Mouse (Mus musculus) bone marrow, adult 2 months (tissue): ENCODE data around the gene Heatr1. TPM values are rescaled to one million over a fixed set of nuclear protein-coding genes. Genes with fewer than 3 reads are reported as not detected.
A peak's percentile ranks its signal among the peaks of the same experiment; 100 is the strongest.

Experiments
- H3K27ac ChIP-seq: fragments of 200-500 bp; 2 replicates; pipeline ENCODE4 v1.5.1; 2012; ENCODE audit warnings: low read depth, mild to moderate bottlenecking, control low read depth, inconsistent platforms, low read length; ENCODE audit not compliant: control insufficient read depth, poor library complexity, insufficient read depth
- H3K4me1 ChIP-seq: fragments of 200-500 bp; 2 replicates; pipeline ENCODE4 v1.6.1; 2011; ENCODE audit warnings: low read length; ENCODE audit not compliant: control insufficient read depth, insufficient read depth
- H3K4me3 ChIP-seq: fragments of 200-500 bp; replicated peaks from 2 replicates; pipeline ENCODE3; 2011; ENCODE audit warnings: mild to moderate bottlenecking, low read depth, low read length, control low read depth; ENCODE audit not compliant: control insufficient read depth
- CTCF ChIP-seq: fragments of 200-500 bp; IDR thresholded peaks from 2 replicates; pipeline ENCODE4 v1.5.1; 2011; ENCODE audit warnings: low read length, control low read depth; ENCODE audit not compliant: control insufficient read depth, insufficient read depth
- POLR2A ChIP-seq: fragments of 200-500 bp; IDR thresholded peaks from 2 replicates; pipeline ENCODE4 v1.6.1; 2011; ENCODE audit warnings: low read depth, mild to moderate bottlenecking, control low read depth, low read length, borderline replicate concordance; ENCODE audit not compliant: control insufficient read depth
- WGBS: fragments of 180-500 bp; shearing (Covaris S2); methylation state at CpG from one replicate; pipeline ENCODE4 v1.1.7; 2018; 5-methylcytosine and 5-hydroxymethylcytosine counted together
- polyA plus RNA-seq: library from polyadenylated mRNA; stranded (reverse); fragments of >200 nt; gene quantifications from 2 replicates; pipeline ENCODE4 v1.2.4, GENCODE M21; 2011; ENCODE audit warnings: low replicate concordance; ENCODE audit not compliant: missing spikeins, insufficient read depth, insufficient read length

Gene Heatr1
- 8.1 and 10.0 TPM in 2 replicates for polyA plus RNA-seq

- H3K27ac ChIP-seq = peak within 1 kb of the TSS; percentile 29; the same call in 1 of the 2 replicates
- WGBS = under 1% methylated on average over 43 of the region's 43 CpGs
- TF ChIP-seq CTCF (no peak), POLR2A (no peak)
- no peaks in the 10 kb centered on the region for H3K4me1 ChIP-seq
- peak within 1 kb of the TSS; percentile 95 for H3K4me3 ChIP-seq
These were observed at the start of gene Heatr1 for GRCm38 (mm10) chr13:12394609-12395505. Gene Heatr1, plus strand, starts transcription at chr13:12395027.

GRCm38 (mm10) chr13:12346837-12347236, 48.0 kb upstream of the Heatr1 start:
- 20% methylated on average over 3 of the region's 3 CpGs for WGBS
- TF ChIP-seq CTCF (no peak), POLR2A (no peak)
- H3K27ac ChIP-seq = no peak overlapping the region

GRCm38 (mm10) chr13:12349197-12349824, 45.5 kb upstream of the Heatr1 start:
- Histone ChIP-seq H3K27ac (no peak overlapping the region), H3K4me3 (no peak overlapping the region), H3K4me1 (no peaks in the 10 kb centered on the region)
- 5% methylated on average over 13 of the region's 13 CpGs for WGBS
- no peak for TF ChIP-seq CTCF

More at GRCm38 (mm10) chr13:12346837-12347236, 48.0 kb upstream of the Heatr1 start:
- no peak overlapping the region for H3K4me3 ChIP-seq
- H3K4me1 ChIP-seq = no peaks in the 10 kb centered on the region

- H3K4me1 ChIP-seq = no peaks in the 10 kb centered on the region
- 7% methylated on average over 4 of the region's 4 CpGs for WGBS
- no peak overlapping the region for H3K4me3 ChIP-seq
- no peak overlapping the region for H3K27ac ChIP-seq
- TF ChIP-seq POLR2A = no peak
- TF ChIP-seq CTCF = no peak
These were observed 38.6 kb upstream of the Heatr1 start for GRCm38 (mm10) chr13:12356184-12356583.

GRCm38 (mm10) chr13:12357554-12357953, 37.3 kb upstream of the Heatr1 start:
- Histone ChIP-seq H3K4me1 (no peaks in the 10 kb centered on the region), H3K4me3 (no peak overlapping the region), H3K27ac (no peak overlapping the region)
- 82% methylated on average over 5 of the region's 5 CpGs for WGBS
- TF ChIP-seq CTCF (no peak), POLR2A (no peak)

GRCm38 (mm10) chr13:12361486-12361885, 33.3 kb upstream of the Heatr1 start:
- WGBS = 78% methylated on average over 4 of the region's 4 CpGs
- Histone ChIP-seq H3K27ac (no peak overlapping the region), H3K4me1 (no peaks in the 10 kb centered on the region), H3K4me3 (no peak overlapping the region)
- TF ChIP-seq POLR2A (no peak), CTCF (no peak)

- WGBS = 77% methylated on average over 8 of the region's 8 CpGs
- no peak for TF ChIP-seq POLR2A
- TF ChIP-seq CTCF = no peak
- no peaks in the 10 kb centered on the region for H3K4me1 ChIP-seq
- H3K27ac ChIP-seq = no peak overlapping the region
- H3K4me3 ChIP-seq = no peak overlapping the region
These were observed 25.7 kb upstream of the Heatr1 start for GRCm38 (mm10) chr13:12369041-12369621.

GRCm38 (mm10) chr13:12369930-12370329, 24.9 kb upstream of the Heatr1 start:
- Histone ChIP-seq H3K27ac (no peak overlapping the region), H3K4me1 (no peaks in the 10 kb centered on the region), H3K4me3 (no peak overlapping the region)
- 87% methylated on average over 11 of the region's 11 CpGs for WGBS
- TF ChIP-seq POLR2A (no peak), CTCF (no peak)
